Mouse (Mus musculus) adrenal gland, postnatal 25 days (tissue): ENCODE data around the gene Pmvk. TPM values are rescaled to one million over a fixed set of nuclear protein-coding genes. Genes with fewer than 3 reads are reported as not detected.

Experiments used
- DNase-seq: peaks from one replicate; pipeline ENCODE4 v3.0.0; 2021; ENCODE audit warnings: mixed read lengths
- total RNA-seq: library from RNA; stranded (reverse); gene quantifications from 2 replicates; pipeline ENCODE4 v1.2.3, GENCODE M21; 2021

The Pmvk gene
- total RNA-seq, 1 experiment from 2014 or later, result 31.7 TPM

- no peak for DNase-seq
Observed at GRCm38 (mm10) chr3:89481488-89481887, 27.1 kb downstream of the Pmvk start.

- no peak for DNase-seq
Observed at GRCm38 (mm10) chr3:89482249-89482648, 27.9 kb downstream of the Pmvk start.

- DNase-seq, result peak; percentile 81
Observed at GRCm38 (mm10) chr3:89484766-89485524, 30.6 kb downstream of the Pmvk start.

- no peak for DNase-seq
Observed at GRCm38 (mm10) chr3:89486111-89486510, 31.8 kb downstream of the Pmvk start.

- DNase-seq, result no peak
Observed at GRCm38 (mm10) chr3:89486916-89487702, 32.8 kb downstream of the Pmvk start.

GRCm38 (mm10) chr3:89490790-89491189 lies 36.4 kb downstream of the Pmvk start:
- no peak for DNase-seq

- no peak for DNase-seq
Observed at GRCm38 (mm10) chr3:89491559-89491958, 37.2 kb downstream of the Pmvk start.

GRCm38 (mm10) chr3:89492701-89493151 lies 38.4 kb downstream of the Pmvk start:
- DNase-seq, result no peak

GRCm38 (mm10) chr3:89494630-89495029 lies 40.3 kb downstream of the Pmvk start:
- DNase-seq, result no peak

GRCm38 (mm10) chr3:89496366-89496765 lies 42.0 kb downstream of the Pmvk start:
- no peak for DNase-seq

- no peak for DNase-seq
Observed at GRCm38 (mm10) chr3:89499696-89500095, 45.4 kb downstream of the Pmvk start.

GRCm38 (mm10) chr3:89501486-89501885 lies 47.1 kb downstream of the Pmvk start:
- no peak for DNase-seq

GRCm38 (mm10) chr3:89502551-89502950 lies 48.2 kb downstream of the Pmvk start:
- no peak for DNase-seq

GRCm38 (mm10) chr3:89508041-89508440 lies 53.7 kb downstream of the Pmvk start:
- DNase-seq, result no peak

- peak; percentile 42 for DNase-seq
Observed at GRCm38 (mm10) chr3:89510979-89511378, 56.6 kb downstream of the Pmvk start.

- no peak for DNase-seq
Observed at GRCm38 (mm10) chr3:89511400-89511799, 57.1 kb downstream of the Pmvk start.

- no peak for DNase-seq
Observed at GRCm38 (mm10) chr3:89512225-89512624, 57.9 kb downstream of the Pmvk start.

- DNase-seq, result no peak
Observed at GRCm38 (mm10) chr3:89515444-89515843, 61.1 kb downstream of the Pmvk start.

GRCm38 (mm10) chr3:89516321-89516720 lies 62.0 kb downstream of the Pmvk start:
- no peak for DNase-seq
